Mouse (Mus musculus): ENCODE results near the gene Tmem184b. TPM values are rescaled to one million over a fixed set of nuclear protein-coding genes. Genes with fewer than 3 reads are reported as not detected.

The Tmem184b gene
- polyA plus RNA-seq, 1 experiment from 2014 or later: 42.0 TPM

- WGBS: 88% methylated on average over 4 of the region's 4 CpGs
- Histone ChIP-seq H3K27ac (replicated peaks) (no peak overlapping the region), H3K4me2 (no peak overlapping the region), H3K4me1 (replicated peaks) (peaks cover 2% of the 10 kb centered on the region; the same call in 1 of the 2 replicates), H3K9ac (no peak overlapping the region), H3K36me3 (no peaks in the 10 kb centered on the region), H3K9me3 (no peaks in the 10 kb centered on the region), H3K27me3 (no peaks in the 10 kb centered on the region), H3K4me3 (no peak overlapping the region)
- ATAC-seq (ENCODE audit: low read depth): no peak
These were observed 5.8 kb upstream of the Tmem184b start for GRCm38 (mm10) chr15:79409077-79409573.

DNA sequence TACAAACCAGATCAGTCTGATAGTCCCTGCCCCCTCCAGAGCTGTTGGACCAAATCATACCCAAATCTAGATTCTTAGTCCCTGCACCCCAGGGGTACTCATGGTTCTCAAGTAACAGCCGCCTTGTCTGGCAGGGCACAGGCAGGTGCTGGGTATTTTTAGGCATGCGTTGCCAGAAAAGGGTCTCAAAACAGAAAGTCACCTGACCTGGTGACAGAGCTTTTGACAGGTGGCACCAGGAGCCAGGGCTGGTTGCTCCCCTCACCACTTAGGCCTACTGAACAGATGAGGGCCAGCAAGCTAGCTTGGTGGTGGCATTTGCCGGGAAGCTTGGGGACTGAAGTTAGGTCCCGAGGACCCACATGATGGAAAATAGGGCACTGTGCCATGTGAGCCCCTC, 3.2 kb upstream of the Tmem184b start:
- Histone ChIP-seq H3K4me1 (replicated peaks) (peaks cover 19% of the 10 kb centered on the region), H3K9me3 (no peaks in the 10 kb centered on the region), H3K27ac (replicated peaks) (no peak overlapping the region), H3K9ac (no peak overlapping the region), H3K4me3 (no peak overlapping the region), H3K27me3 (no peaks in the 10 kb centered on the region), H3K36me3 (no peaks in the 10 kb centered on the region), H3K4me2 (no peak overlapping the region)
- WGBS: 84% methylated on average over 4 of the region's 4 CpGs
- ATAC-seq (ENCODE audit: low read depth): no peak

DNA sequence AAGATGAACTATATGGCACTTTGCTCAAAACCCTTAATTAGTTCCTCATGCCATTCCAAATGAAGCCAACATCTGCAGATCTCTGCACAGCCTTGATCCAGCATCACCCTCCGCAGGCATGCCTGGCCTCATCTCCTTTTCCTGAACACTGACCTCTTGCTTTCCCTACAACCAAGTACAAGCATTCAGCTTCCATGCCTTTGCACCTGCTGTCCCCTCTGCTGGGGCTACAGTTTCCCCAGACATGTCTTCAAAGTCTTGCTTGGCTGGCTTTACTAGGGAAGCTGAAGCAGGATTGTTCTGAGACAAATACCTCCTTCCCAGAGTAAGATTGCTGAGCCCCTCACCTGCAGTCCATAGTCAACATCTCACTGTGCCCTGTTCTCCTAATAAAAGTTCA, 908 bp upstream of the Tmem184b start:
- 59% methylated on average over 1 of the region's 1 CpGs for WGBS
- no peak overlapping the region for H3K4me2 ChIP-seq

GRCm38 (mm10) chr15:79403763-79404210, 418 bp upstream of the Tmem184b start:
- Histone ChIP-seq H3K36me3 (no peaks in the 10 kb centered on the region), H3K4me1 (replicated peaks) (peaks cover 44% of the 10 kb centered on the region), H3K4me3 (peak overlapping the region; percentile 90), H3K27me3 (no peaks in the 10 kb centered on the region), H3K27ac (replicated peaks) (peak overlapping the region; percentile 80), H3K9ac (peak overlapping the region; percentile 96), H3K4me2 (peak overlapping the region; percentile 93), H3K9me3 (no peaks in the 10 kb centered on the region)
- 0 out of 2 replicates have a peak, but pooled peaks have one; percentile 5 for ATAC-seq (ENCODE audit: low read depth)
- WGBS: 19% methylated on average over 9 of the region's 9 CpGs

More for the DNA sequence above, 908 bp upstream of the Tmem184b start:
- H3K9me3 ChIP-seq: no peaks in the 10 kb centered on the region
- no peak overlapping the region for H3K4me3 ChIP-seq
- no peak overlapping the region for H3K9ac ChIP-seq
- no peaks in the 10 kb centered on the region for H3K27me3 ChIP-seq
- H3K36me3 ChIP-seq: no peaks in the 10 kb centered on the region
- H3K4me1 ChIP-seq (replicated peaks): peaks cover 42% of the 10 kb centered on the region
- no peak overlapping the region for H3K27ac ChIP-seq (replicated peaks)
- ATAC-seq (ENCODE audit: low read depth): no peak

GRCm38 (mm10) chr15:79402176-79402575, 1.2 kb downstream of the Tmem184b start:
- Histone ChIP-seq H3K9me3 (no peaks in the 10 kb centered on the region), H3K36me3 (peaks cover 7% of the 10 kb centered on the region; the same call in 1 of the 2 replicates), H3K4me3 (peak overlapping the region; percentile 90), H3K4me1 (replicated peaks) (peaks cover 47% of the 10 kb centered on the region), H3K9ac (peak overlapping the region; percentile 96), H3K27me3 (no peaks in the 10 kb centered on the region), H3K4me2 (peak overlapping the region; percentile 93), H3K27ac (replicated peaks) (peak overlapping the region; percentile 80; the same call in 1 of the 2 replicates)
- ATAC-seq (ENCODE audit: low read depth): no peak
- WGBS: 22% methylated on average over 5 of the region's 5 CpGs

- ATAC-seq (ENCODE audit: low read depth): no peak
- no peaks in the 10 kb centered on the region for H3K9me3 ChIP-seq
- H3K27me3 ChIP-seq: no peaks in the 10 kb centered on the region
- 59% methylated on average over 7 of the region's 7 CpGs for WGBS
- peak overlapping the region; percentile 25; the same call in 1 of the 2 replicates for H3K27ac ChIP-seq (replicated peaks)
- H3K36me3 ChIP-seq: peaks cover 11% of the 10 kb centered on the region; the same call in 1 of the 2 replicates
- peaks cover 50% of the 10 kb centered on the region for H3K4me1 ChIP-seq (replicated peaks)
- H3K4me2 ChIP-seq: peak overlapping the region; percentile 93
- 0 out of 2 replicates have a peak overlapping the region, but pooled peaks have one; percentile 90 for H3K4me3 ChIP-seq
- peak overlapping the region; percentile 52 for H3K9ac ChIP-seq
These were observed 2.4 kb downstream of the Tmem184b start for GRCm38 (mm10) chr15:79400975-79401365.

- H3K9ac ChIP-seq: peak overlapping the region; percentile 52
- H3K36me3 ChIP-seq: peaks cover 13% of the 10 kb centered on the region; the same call in 1 of the 2 replicates
- no peak overlapping the region for H3K4me3 ChIP-seq
- peaks cover 57% of the 10 kb centered on the region for H3K4me1 ChIP-seq (replicated peaks)
- ATAC-seq (ENCODE audit: low read depth): no peak
- no peaks in the 10 kb centered on the region for H3K27me3 ChIP-seq
- WGBS: 67% methylated on average over 6 of the region's 6 CpGs
- peak overlapping the region; percentile 93 for H3K4me2 ChIP-seq
- no peaks in the 10 kb centered on the region for H3K9me3 ChIP-seq
- peak overlapping the region; percentile 25 for H3K27ac ChIP-seq (replicated peaks)
These were observed 3.0 kb downstream of the Tmem184b start for GRCm38 (mm10) chr15:79400134-79400974.

GRCm38 (mm10) chr15:79399231-79400052, 3.9 kb downstream of the Tmem184b start:
- no peak overlapping the region for H3K4me2 ChIP-seq
- H3K9me3 ChIP-seq: no peaks in the 10 kb centered on the region
- H3K36me3 ChIP-seq: peaks cover 13% of the 10 kb centered on the region; the same call in 1 of the 2 replicates
- no peak overlapping the region for H3K4me3 ChIP-seq
- H3K27ac ChIP-seq (replicated peaks): no peak overlapping the region
- ATAC-seq (ENCODE audit: low read depth): no peak
- WGBS: 83% methylated on average over 14 of the region's 14 CpGs
- peaks cover 64% of the 10 kb centered on the region for H3K4me1 ChIP-seq (replicated peaks)
- H3K27me3 ChIP-seq: no peaks in the 10 kb centered on the region
- H3K9ac ChIP-seq: no peak overlapping the region

- 85% methylated on average over 11 of the region's 11 CpGs for WGBS
- Histone ChIP-seq H3K27me3 (no peaks in the 10 kb centered on the region), H3K4me3 (no peak overlapping the region), H3K36me3 (peaks cover 13% of the 10 kb centered on the region; the same call in 1 of the 2 replicates), H3K9me3 (no peaks in the 10 kb centered on the region), H3K4me2 (peak overlapping the region; percentile 27; the same call in 1 of the 2 replicates), H3K4me1 (replicated peaks) (peaks cover 74% of the 10 kb centered on the region), H3K27ac (replicated peaks) (0 out of 2 replicates have a peak overlapping the region, but pooled peaks have one; percentile 13), H3K9ac (no peak overlapping the region)
- no peak for ATAC-seq (ENCODE audit: low read depth)
These were observed 6.6 kb downstream of the Tmem184b start for GRCm38 (mm10) chr15:79396736-79397135.

GRCm38 (mm10) chr15:79395281-79395680, 8.1 kb downstream of the Tmem184b start:
- WGBS: 85% methylated on average over 6 of the region's 6 CpGs
- no peak overlapping the region for H3K4me3 ChIP-seq
- H3K9me3 ChIP-seq: no peaks in the 10 kb centered on the region
- no peaks in the 10 kb centered on the region for H3K27me3 ChIP-seq
- peak overlapping the region; percentile 27; the same call in 1 of the 2 replicates for H3K4me2 ChIP-seq
- H3K36me3 ChIP-seq: peaks cover 13% of the 10 kb centered on the region; the same call in 1 of the 2 replicates
- peaks cover 73% of the 10 kb centered on the region for H3K4me1 ChIP-seq (replicated peaks)
- no peak overlapping the region for H3K9ac ChIP-seq
- ATAC-seq (ENCODE audit: low read depth): no peak
- H3K27ac ChIP-seq (replicated peaks): no peak overlapping the region

GRCm38 (mm10) chr15:79394842-79395241, 8.5 kb downstream of the Tmem184b start:
- Histone ChIP-seq H3K9ac (no peak overlapping the region), H3K4me2 (0 out of 2 replicates have a peak overlapping the region, but pooled peaks have one; percentile 27), H3K27ac (replicated peaks) (no peak overlapping the region), H3K4me3 (no peak overlapping the region), H3K4me1 (replicated peaks) (peaks cover 73% of the 10 kb centered on the region), H3K36me3 (peaks cover 13% of the 10 kb centered on the region; the same call in 1 of the 2 replicates), H3K27me3 (no peaks in the 10 kb centered on the region), H3K9me3 (no peaks in the 10 kb centered on the region)
- ATAC-seq (ENCODE audit: low read depth): no peak
- WGBS: 74% methylated on average over 4 of the region's 4 CpGs

All from neural tube, embryonic 13.5 days (tissue).